18 mouse cellular contexts compared by ENCODE assay signal in genomic region chr3:156833920-156834319, GRCm38 (mm10).
A peak's percentile ranks its signal among the peaks of the same experiment; 100 is the strongest.
DNase-seq lines count a peak whose midpoint lies in the region; ATAC-seq and TF ChIP-seq lines count a peak whose summit lies in the region.
"Had no signal": no experiment of that assay in that cellular context is flagged by ENCODE, and none has a peak within 500 bp of the region (broad histone marks: within the 10 kb centered on the region; RNA-seq: fewer than 3 reads in every experiment).

No protein-coding gene starts in this region.

- H3K27me3 ChIP-seq in forebrain, embryonic 13.5 days, result no peaks in the 10 kb centered on the region
- H3K27me3 ChIP-seq in forebrain, embryonic 10.5 days (ENCODE audit: poor library complexity, severe bottlenecking), result no peaks in the 10 kb centered on the region
- H3K27me3 ChIP-seq in midbrain, embryonic 13.5 days, result no peaks in the 10 kb centered on the region
- H3K27me3 ChIP-seq in midbrain, embryonic 14.5 days (ENCODE audit: control insufficient read depth, insufficient read depth, low read length), result no peaks in the 10 kb centered on the region
- H3K27me3 ChIP-seq in forebrain, embryonic 16.5 days (replicated peaks; ENCODE audit: control insufficient read depth, insufficient read depth, low read length), result no peaks in the 10 kb centered on the region
- H3K27me3 ChIP-seq in intestine, postnatal 0 days (replicated peaks; ENCODE audit: control insufficient read depth, insufficient read depth, low read length), result no peaks in the 10 kb centered on the region
- H3K27me3 ChIP-seq: embryonic facial prominence, embryonic 13.5 days had no signal

- H3K4me3 ChIP-seq in forebrain, embryonic 13.5 days, result no peak overlapping the region
- H3K4me3 ChIP-seq in forebrain, embryonic 10.5 days, result no peak overlapping the region
- no peak overlapping the region for H3K4me3 ChIP-seq in midbrain, embryonic 13.5 days (replicated peaks)
- no peak overlapping the region for H3K4me3 ChIP-seq in midbrain, embryonic 14.5 days (replicated peaks; ENCODE audit: low read depth, low read length)
- H3K4me3 ChIP-seq in forebrain, embryonic 16.5 days (replicated peaks; ENCODE audit: low read length), result no peak overlapping the region
- no peak overlapping the region for H3K4me3 ChIP-seq in intestine, postnatal 0 days (ENCODE audit: low read depth, low read length)
- H3K4me3 ChIP-seq: embryonic facial prominence, embryonic 13.5 days; heart, embryonic 10.5 days had no signal

- no peak overlapping the region for H3K4me2 ChIP-seq in forebrain, embryonic 13.5 days
- H3K4me2 ChIP-seq in midbrain, embryonic 13.5 days (replicated peaks), result no peak overlapping the region
- H3K4me2 ChIP-seq in midbrain, embryonic 14.5 days (ENCODE audit: low read length), result no peak overlapping the region
- no peak overlapping the region for H3K4me2 ChIP-seq in forebrain, embryonic 16.5 days (ENCODE audit: low read length)
- H3K4me2 ChIP-seq in intestine, postnatal 0 days (replicated peaks; ENCODE audit: low read depth), result no peak overlapping the region
- H3K4me2 ChIP-seq: embryonic facial prominence, embryonic 13.5 days; hindbrain, embryonic 14.5 days had no signal

- TF ChIP-seq POLR2A in brain, embryonic 14.5 days (IDR thresholded peaks at IDR 0.05; ENCODE audit: borderline replicate concordance, extremely low read depth, insufficient read depth, insufficient read length, poor library complexity, severe bottlenecking), result no peak

- no peak for DNase-seq in forebrain, embryonic 10.5 days (ENCODE audit: extremely low spot score, low spot score)
- DNase-seq in midbrain, embryonic 14.5 days, result no peak
- DNase-seq in brain, embryonic 14.5 days (ENCODE audit: low read depth), result peak; percentile 60
- DNase-seq: adrenal gland, postnatal 10 days; cerebellum, adult 11-12 months; cerebellum, adult 9-10 months; cerebellum, postnatal 25 days; gastrocnemius, postnatal 10 days; heart, adult 18-20 months; heart, postnatal 10 days; heart, postnatal 4 days had no signal

- no peak for TF ChIP-seq CTCF in brain, embryonic 14.5 days (IDR thresholded peaks at IDR 0.05; ENCODE audit: borderline replicate concordance, extremely low read depth, insufficient read depth, insufficient read length)
- TF ChIP-seq CTCF in intestine, postnatal 0 days (IDR thresholded peaks at IDR 0.05; ENCODE audit: low read depth), result no peak

- H3K4me1 ChIP-seq in forebrain, embryonic 13.5 days, result peaks cover 6% of the 10 kb centered on the region; the same call in 1 of the 2 replicates
- no peaks in the 10 kb centered on the region for H3K4me1 ChIP-seq in forebrain, embryonic 10.5 days
- peaks cover 6% of the 10 kb centered on the region; the same call in 1 of the 2 replicates for H3K4me1 ChIP-seq in midbrain, embryonic 13.5 days (replicated peaks)
- H3K4me1 ChIP-seq in midbrain, embryonic 14.5 days (ENCODE audit: control insufficient read depth, insufficient read depth, low read length), result no peaks in the 10 kb centered on the region
- peaks cover 6% of the 10 kb centered on the region; the same call in 1 of the 2 replicates for H3K4me1 ChIP-seq in forebrain, embryonic 16.5 days (replicated peaks; ENCODE audit: control insufficient read depth, insufficient read depth, low read length)
- H3K4me1 ChIP-seq in intestine, postnatal 0 days (replicated peaks; ENCODE audit: control insufficient read depth, insufficient read depth, low read length), result no peaks in the 10 kb centered on the region
- H3K4me1 ChIP-seq: embryonic facial prominence, embryonic 13.5 days; heart, embryonic 10.5 days had no signal

- peak; percentile 74; the same call in 1 of the 2 replicates for ATAC-seq in forebrain, embryonic 13.5 days
- peak; percentile 66; the same call in 1 of the 2 replicates for ATAC-seq in midbrain, embryonic 13.5 days
- no peak for ATAC-seq in midbrain, embryonic 14.5 days (ENCODE audit: low FRiP score, low TSS enrichment)
- peak; percentile 93 for ATAC-seq in forebrain, embryonic 16.5 days
- no peak for ATAC-seq in intestine, postnatal 0 days

- WGBS in forebrain, embryonic 13.5 days, result 27% methylated on average over 3 of the region's 3 CpGs
- WGBS in forebrain, embryonic 10.5 days, result 66% methylated on average over 3 of the region's 3 CpGs
- WGBS in midbrain, embryonic 13.5 days, result 44% methylated on average over 3 of the region's 3 CpGs
- 39% methylated on average over 3 of the region's 3 CpGs for WGBS in midbrain, embryonic 14.5 days
- 11% methylated on average over 3 of the region's 3 CpGs for WGBS in forebrain, embryonic 16.5 days
- WGBS in intestine, postnatal 0 days, result 53% methylated on average over 3 of the region's 3 CpGs

- H3K9ac ChIP-seq in forebrain, embryonic 13.5 days, result no peak overlapping the region
- no peak overlapping the region for H3K9ac ChIP-seq in midbrain, embryonic 13.5 days (replicated peaks)
- H3K9ac ChIP-seq in midbrain, embryonic 14.5 days (replicated peaks; ENCODE audit: low read length), result no peak overlapping the region
- no peak overlapping the region for H3K9ac ChIP-seq in forebrain, embryonic 16.5 days (replicated peaks; ENCODE audit: low read depth, low read length)
- H3K9ac ChIP-seq in intestine, postnatal 0 days (ENCODE audit: low read depth, low read length), result no peak overlapping the region
- H3K9ac ChIP-seq: embryonic facial prominence, embryonic 13.5 days; hindbrain, embryonic 14.5 days had no signal

- no peak overlapping the region for H3K27ac ChIP-seq in forebrain, embryonic 13.5 days
- H3K27ac ChIP-seq in forebrain, embryonic 10.5 days, result no peak overlapping the region
- no peak overlapping the region for H3K27ac ChIP-seq in midbrain, embryonic 13.5 days
- H3K27ac ChIP-seq in midbrain, embryonic 14.5 days (replicated peaks; ENCODE audit: low read depth, low read length), result no peak overlapping the region
- H3K27ac ChIP-seq in forebrain, embryonic 16.5 days (ENCODE audit: low read length), result no peak overlapping the region
- H3K27ac ChIP-seq in intestine, postnatal 0 days (ENCODE audit: low read depth, low read length), result no peak overlapping the region
- H3K27ac ChIP-seq: embryonic facial prominence, embryonic 13.5 days; heart, embryonic 10.5 days; hindbrain, embryonic 14.5 days had no signal

- H3K9me3 ChIP-seq in forebrain, embryonic 13.5 days (replicated peaks), result no peaks in the 10 kb centered on the region
- no peaks in the 10 kb centered on the region for H3K9me3 ChIP-seq in forebrain, embryonic 10.5 days
- H3K9me3 ChIP-seq in midbrain, embryonic 13.5 days, result no peaks in the 10 kb centered on the region
- no peaks in the 10 kb centered on the region for H3K9me3 ChIP-seq in midbrain, embryonic 14.5 days (ENCODE audit: control insufficient read depth, low read length)
- no peaks in the 10 kb centered on the region for H3K9me3 ChIP-seq in forebrain, embryonic 16.5 days (ENCODE audit: control insufficient read depth, low read length)
- no peaks in the 10 kb centered on the region for H3K9me3 ChIP-seq in intestine, postnatal 0 days (ENCODE audit: control insufficient read depth)
- H3K9me3 ChIP-seq: embryonic facial prominence, embryonic 13.5 days; heart, embryonic 10.5 days had no signal

- H3K36me3 ChIP-seq in forebrain, embryonic 13.5 days (ENCODE audit: poor library complexity, severe bottlenecking), result no peaks in the 10 kb centered on the region
- no peaks in the 10 kb centered on the region for H3K36me3 ChIP-seq in forebrain, embryonic 10.5 days (replicated peaks)
- no peaks in the 10 kb centered on the region for H3K36me3 ChIP-seq in midbrain, embryonic 13.5 days
- no peaks in the 10 kb centered on the region for H3K36me3 ChIP-seq in midbrain, embryonic 14.5 days (ENCODE audit: control insufficient read depth, insufficient read depth, low read length)
- no peaks in the 10 kb centered on the region for H3K36me3 ChIP-seq in forebrain, embryonic 16.5 days (ENCODE audit: control insufficient read depth, insufficient read depth)
- H3K36me3 ChIP-seq in intestine, postnatal 0 days (ENCODE audit: control insufficient read depth, insufficient read depth), result no peaks in the 10 kb centered on the region
- H3K36me3 ChIP-seq: embryonic facial prominence, embryonic 13.5 days; heart, embryonic 10.5 days had no signal

Comparison
In these comparisons a context has a peak if more than half of its experiments do, and no peak if none do; other contexts are left out.
1. ATAC-seq: peak in forebrain, embryonic 13.5 days (single experiment), midbrain, embryonic 13.5 days (single experiment) and forebrain, embryonic 16.5 days (single experiment); none in midbrain, embryonic 14.5 days (single experiment) and intestine, postnatal 0 days (single experiment).